Mouse (Mus musculus) embryo, embryonic 10 days (tissue): ENCODE results near the gene Olfr1322.

Source experiments
- DNase-seq: peaks from one replicate; pipeline ENCODE4 v3.0.0-alpha.2; 2015; ENCODE audit warnings: low spot score

The Olfr1322 gene

DNA sequence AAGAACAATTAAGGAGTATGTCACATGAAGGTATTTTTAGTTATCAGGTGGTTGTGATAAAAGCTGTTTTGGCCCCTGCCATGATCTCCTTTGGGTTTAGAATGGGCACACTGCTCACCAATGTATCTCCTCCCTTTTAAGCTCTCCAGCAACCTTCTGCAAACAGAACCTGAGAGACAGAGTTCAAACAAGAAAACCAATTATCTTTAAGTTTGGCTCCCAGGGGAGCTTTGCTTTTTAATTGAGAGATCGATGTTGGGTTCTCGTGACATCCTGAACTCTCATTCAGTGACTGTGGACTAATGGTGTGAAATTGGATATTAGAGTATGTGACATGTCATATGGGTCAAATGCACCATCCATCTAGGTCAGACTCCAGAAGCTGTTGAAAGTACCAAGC is at the start of gene Olfr1322:
TSS of gene Olfr1322 (minus strand) at position 101 of the 400 bp plus-strand sequence.
- no peak for DNase-seq

DNA sequence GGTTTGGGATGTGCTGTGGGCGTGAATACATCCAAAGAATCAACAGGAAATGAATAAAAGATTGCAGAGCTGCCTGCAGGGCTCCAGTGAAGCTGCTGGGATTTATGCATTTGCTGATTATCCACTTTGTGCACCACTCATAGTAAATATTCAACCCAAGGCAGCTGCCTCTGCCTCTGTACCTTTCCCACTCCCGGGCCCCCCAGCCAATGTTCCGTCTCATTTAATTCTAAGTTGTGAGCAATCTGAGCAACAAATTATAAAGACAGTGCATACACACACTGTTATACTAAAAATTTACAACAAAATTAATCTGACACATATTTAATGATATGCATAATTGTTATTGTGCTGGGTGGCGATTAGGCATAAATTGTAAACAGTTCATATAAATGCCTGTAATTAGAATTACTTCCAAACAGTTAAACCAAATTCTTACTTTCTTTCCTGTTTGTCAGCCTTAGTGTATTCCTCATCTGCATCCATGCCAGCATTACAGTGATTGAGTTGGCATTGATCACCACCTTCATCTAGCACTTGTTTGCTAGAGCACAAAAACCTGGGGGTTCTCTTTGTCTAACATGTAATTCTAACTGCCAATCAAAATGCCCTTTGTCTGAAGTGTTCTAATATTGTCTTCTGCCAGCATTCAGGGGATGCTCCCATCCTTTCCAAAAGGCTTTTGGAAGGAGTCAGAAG is 13.5 kb downstream of the Olfr1322 start:
- DNase-seq: no peak
